Mouse (Mus musculus): ENCODE measurements at regions not wholly inside any gene's neighbourhood (a gene's known extent, or its start where the extent isn't known, plus 50 kb on each side); places are given as distances from the start of the nearest gene placed in this dataset.

DNA sequence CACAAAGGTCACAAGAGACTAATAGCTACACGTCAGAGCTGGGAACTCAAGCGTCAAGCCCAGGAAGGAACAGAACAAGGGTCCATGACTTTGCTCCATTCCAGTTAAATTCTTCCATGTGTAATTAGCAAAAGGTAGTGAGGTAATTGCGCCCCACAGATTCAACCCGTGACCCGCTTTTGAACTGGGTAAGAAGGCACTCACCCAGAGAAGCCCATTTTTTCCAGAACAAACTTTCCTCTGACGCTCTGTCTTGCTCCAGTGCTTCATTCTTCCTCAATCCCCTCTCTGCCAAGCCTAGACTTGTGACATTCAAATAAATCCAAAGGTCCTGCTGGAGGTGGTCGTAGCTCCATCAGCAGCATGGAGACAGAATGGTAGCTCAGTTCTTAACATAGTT, 110.2 kb upstream of the Ccdc122 start:
- WGBS (ENCODE audit: insufficient replicate concordance): 74% methylated on average over 7 of the region's 7 CpGs
- DNase-seq (ENCODE audit: low read depth in 3 of 3, low spot score in 3 of 3): no peak
- Histone ChIP-seq H3K9ac (replicated peaks) (no peak overlapping the region), H3K27me3 (ENCODE audit: control insufficient read depth, insufficient read depth, low read length) (no peaks in the 10 kb centered on the region), H3K4me2 (ENCODE audit: low read depth) (no peak overlapping the region), H3K27ac (no peak overlapping the region), H3K4me3 (ENCODE audit: insufficient read depth in 1 of 2, low read depth in 2 of 2, low read length in 2 of 2) (no peak overlapping the region), H3K36me3 (replicated peaks; ENCODE audit: control insufficient read depth, insufficient read depth, low read depth) (no peaks in the 10 kb centered on the region), H3K9me3 (ENCODE audit: control insufficient read depth, low read length) (no peaks in the 10 kb centered on the region), H3K4me1 (replicated peaks; ENCODE audit: control insufficient read depth in 2 of 2, insufficient read depth in 2 of 2, low read length in 1 of 2) (no peaks in the 10 kb centered on the region; a peak in 1 of 4 replicates)
- no peak for ATAC-seq (ENCODE audit: insufficient read depth)
- TF ChIP-seq EP300 (IDR thresholded peaks at IDR 0.05; ENCODE audit: low read depth) (no peak), CTCF (IDR thresholded peaks at IDR 0.05; ENCODE audit: low read depth) (no peak)

DNA sequence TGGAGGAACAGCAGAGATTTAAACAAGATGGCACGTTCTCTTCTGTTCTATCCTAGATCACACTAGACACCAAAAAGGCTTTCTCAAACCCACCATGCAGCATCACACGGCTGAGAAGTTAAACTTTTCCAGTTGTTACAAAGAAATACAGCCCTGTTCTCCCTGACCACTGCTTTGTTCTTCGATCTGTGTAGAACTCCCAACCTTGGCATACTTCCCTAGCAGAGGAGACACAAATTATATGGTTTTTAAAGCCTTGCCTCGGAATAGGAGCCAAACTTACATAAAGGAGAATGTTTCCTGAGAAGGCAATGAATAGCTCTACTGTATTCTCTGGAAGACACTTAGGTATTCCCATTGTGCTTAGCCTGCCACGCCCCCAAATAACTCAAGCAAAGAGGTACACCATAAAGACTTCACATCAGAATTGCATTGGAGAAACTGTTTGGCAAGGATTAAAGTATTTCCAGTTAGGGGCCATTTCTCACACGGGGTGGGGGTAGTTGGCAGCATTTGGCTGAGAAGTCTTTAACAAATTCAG, 114.1 kb upstream of the Ccdc122 start:
- 50% methylated on average over 6 of the region's 6 CpGs for WGBS (ENCODE audit: insufficient replicate concordance)
- H3K27ac ChIP-seq: no peak overlapping the region
- H3K4me1 ChIP-seq (replicated peaks; ENCODE audit: control insufficient read depth in 2 of 2, insufficient read depth in 2 of 2, low read length in 1 of 2): no peaks in the 10 kb centered on the region; a peak in 1 of 4 replicates
- H3K27me3 ChIP-seq (ENCODE audit: control insufficient read depth, insufficient read depth, low read length): no peaks in the 10 kb centered on the region
- no peak overlapping the region for H3K4me2 ChIP-seq (ENCODE audit: low read depth)
- H3K4me3 ChIP-seq (ENCODE audit: insufficient read depth in 1 of 2, low read depth in 2 of 2, low read length in 2 of 2): no peak overlapping the region
- DNase-seq (ENCODE audit: low read depth in 3 of 3, low spot score in 3 of 3) (no peak), ATAC-seq (ENCODE audit: insufficient read depth) (no peak)
- H3K36me3 ChIP-seq (replicated peaks; ENCODE audit: control insufficient read depth, insufficient read depth, low read depth): no peaks in the 10 kb centered on the region
- H3K9me3 ChIP-seq (ENCODE audit: control insufficient read depth, low read length): no peaks in the 10 kb centered on the region
- H3K9ac ChIP-seq (replicated peaks): no peak overlapping the region
- TF ChIP-seq EP300 (IDR thresholded peaks at IDR 0.05; ENCODE audit: low read depth): no peak
- no peak for TF ChIP-seq CTCF (IDR thresholded peaks at IDR 0.05; ENCODE audit: low read depth)

DNA sequence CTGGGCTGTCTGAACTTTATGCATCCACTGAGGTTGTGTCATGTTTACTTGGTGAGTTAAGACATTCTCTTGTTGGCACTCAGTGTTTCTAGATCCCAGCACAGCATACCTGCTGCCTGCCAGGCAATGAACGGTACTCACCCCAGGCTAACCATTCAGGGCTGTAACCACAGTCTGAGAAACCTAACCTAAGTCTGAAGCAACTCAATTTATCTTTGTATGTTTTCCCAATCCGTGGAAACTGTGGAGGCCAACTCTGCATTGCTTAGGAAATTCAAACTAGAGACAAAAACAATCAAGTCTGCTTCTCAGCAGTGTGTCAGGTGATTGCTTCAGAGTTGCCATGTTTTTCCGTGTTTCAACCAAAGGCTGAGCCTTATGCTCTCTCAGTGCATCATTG, 118.5 kb upstream of the Ccdc122 start:
- peaks cover 0 to 4% of the 10 kb centered on the region in 2 experiments; a peak in 2 of 4 replicates for H3K4me1 ChIP-seq (replicated peaks; ENCODE audit: control insufficient read depth in 2 of 2, insufficient read depth in 2 of 2, low read length in 1 of 2)
- H3K27ac ChIP-seq: no peak overlapping the region
- H3K9ac ChIP-seq (replicated peaks): no peak overlapping the region
- DNase-seq (ENCODE audit: low read depth in 3 of 3, low spot score in 3 of 3) (no peak), ATAC-seq (ENCODE audit: insufficient read depth) (no peak)
- no peaks in the 10 kb centered on the region for H3K36me3 ChIP-seq (replicated peaks; ENCODE audit: control insufficient read depth, insufficient read depth, low read depth)
- no peak overlapping the region for H3K4me3 ChIP-seq (ENCODE audit: insufficient read depth in 1 of 2, low read depth in 2 of 2, low read length in 2 of 2)
- no peaks in the 10 kb centered on the region for H3K27me3 ChIP-seq (ENCODE audit: control insufficient read depth, insufficient read depth, low read length)
- H3K4me2 ChIP-seq (ENCODE audit: low read depth): no peak overlapping the region
- H3K9me3 ChIP-seq (ENCODE audit: control insufficient read depth, low read length): no peaks in the 10 kb centered on the region
- 49% methylated on average over 3 of the region's 3 CpGs for WGBS (ENCODE audit: insufficient replicate concordance)
- TF ChIP-seq CTCF (IDR thresholded peaks at IDR 0.05; ENCODE audit: low read depth) (no peak), EP300 (IDR thresholded peaks at IDR 0.05; ENCODE audit: low read depth) (no peak)

- no peak overlapping the region for H3K27ac ChIP-seq
- 69% methylated on average over 10 of the region's 10 CpGs for WGBS (ENCODE audit: insufficient replicate concordance)
- H3K9ac ChIP-seq (replicated peaks): no peak overlapping the region
- ATAC-seq (ENCODE audit: insufficient read depth) (no peak), DNase-seq (ENCODE audit: low read depth in 3 of 3, low spot score in 3 of 3) (no peak)
- no peak overlapping the region for H3K4me3 ChIP-seq (ENCODE audit: insufficient read depth in 1 of 2, low read depth in 2 of 2, low read length in 2 of 2)
- H3K9me3 ChIP-seq (ENCODE audit: control insufficient read depth, low read length): no peaks in the 10 kb centered on the region
- H3K36me3 ChIP-seq (replicated peaks; ENCODE audit: control insufficient read depth, insufficient read depth, low read depth): no peaks in the 10 kb centered on the region
- TF ChIP-seq CTCF (IDR thresholded peaks at IDR 0.05; ENCODE audit: low read depth) (no peak), EP300 (IDR thresholded peaks at IDR 0.05; ENCODE audit: low read depth) (no peak)
- H3K4me1 ChIP-seq (replicated peaks; ENCODE audit: control insufficient read depth in 2 of 2, insufficient read depth in 2 of 2, low read length in 1 of 2): peaks cover 0 to 10% of the 10 kb centered on the region in 2 experiments; a peak in 2 of 4 replicates
- no peak overlapping the region for H3K4me2 ChIP-seq (ENCODE audit: low read depth)
- H3K27me3 ChIP-seq (ENCODE audit: control insufficient read depth, insufficient read depth, low read length): no peaks in the 10 kb centered on the region
Measured at GRCm38 (mm10) chr14:76917139-76917929, 119.2 kb upstream of the Ccdc122 start.

DNA sequence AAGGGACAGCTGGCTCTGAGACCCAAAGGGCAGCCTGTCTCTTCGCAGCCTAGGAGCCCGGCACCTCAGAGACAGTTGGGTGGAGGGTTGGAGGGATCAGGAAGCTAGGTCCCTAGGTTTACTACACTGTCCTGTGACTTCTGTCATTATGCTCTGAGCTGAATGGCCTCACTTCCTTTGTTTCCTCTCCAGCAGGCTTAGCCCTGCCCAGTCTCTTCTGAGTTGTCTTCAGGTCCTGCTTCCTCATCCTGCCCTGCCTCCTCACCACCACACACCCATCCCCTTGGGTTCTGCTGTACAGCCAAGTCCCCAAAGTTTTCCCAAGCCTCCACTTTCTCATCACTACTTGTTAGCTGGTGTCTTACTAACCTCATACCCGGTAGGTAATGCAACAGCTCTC, 122.7 kb upstream of the Ccdc122 start:
- ATAC-seq (ENCODE audit: insufficient read depth) (no peak), DNase-seq (ENCODE audit: low read depth in 3 of 3, low spot score in 3 of 3) (no peak)
- H3K4me3 ChIP-seq (ENCODE audit: insufficient read depth in 1 of 2, low read depth in 2 of 2, low read length in 2 of 2): no peak overlapping the region
- H3K27ac ChIP-seq: no peak overlapping the region
- no peak overlapping the region for H3K4me2 ChIP-seq (ENCODE audit: low read depth)
- no peaks in the 10 kb centered on the region for H3K9me3 ChIP-seq (ENCODE audit: control insufficient read depth, low read length)
- no peak overlapping the region for H3K9ac ChIP-seq (replicated peaks)
- TF ChIP-seq EP300 (IDR thresholded peaks at IDR 0.05; ENCODE audit: low read depth) (no peak), CTCF (IDR thresholded peaks at IDR 0.05; ENCODE audit: low read depth) (no peak)
- H3K36me3 ChIP-seq (replicated peaks; ENCODE audit: control insufficient read depth, insufficient read depth, low read depth): no peaks in the 10 kb centered on the region
- H3K4me1 ChIP-seq (replicated peaks; ENCODE audit: control insufficient read depth in 2 of 2, insufficient read depth in 2 of 2, low read length in 1 of 2): peaks cover 0 to 11% of the 10 kb centered on the region in 2 experiments; a peak in 2 of 4 replicates
- WGBS (ENCODE audit: insufficient replicate concordance): 49% methylated on average over 3 of the region's 3 CpGs
- no peaks in the 10 kb centered on the region for H3K27me3 ChIP-seq (ENCODE audit: control insufficient read depth, insufficient read depth, low read length)

Data from liver, embryonic 14.5 days (tissue).